Mouse (Mus musculus) thymus, postnatal 4 days (tissue): Measurements from ENCODE around the gene Rhbdl2.

ENCODE experiments used
- DNase-seq: peaks from one replicate; pipeline ENCODE4 v3.0.0; 2021

Rhbdl2 gene

DNA sequence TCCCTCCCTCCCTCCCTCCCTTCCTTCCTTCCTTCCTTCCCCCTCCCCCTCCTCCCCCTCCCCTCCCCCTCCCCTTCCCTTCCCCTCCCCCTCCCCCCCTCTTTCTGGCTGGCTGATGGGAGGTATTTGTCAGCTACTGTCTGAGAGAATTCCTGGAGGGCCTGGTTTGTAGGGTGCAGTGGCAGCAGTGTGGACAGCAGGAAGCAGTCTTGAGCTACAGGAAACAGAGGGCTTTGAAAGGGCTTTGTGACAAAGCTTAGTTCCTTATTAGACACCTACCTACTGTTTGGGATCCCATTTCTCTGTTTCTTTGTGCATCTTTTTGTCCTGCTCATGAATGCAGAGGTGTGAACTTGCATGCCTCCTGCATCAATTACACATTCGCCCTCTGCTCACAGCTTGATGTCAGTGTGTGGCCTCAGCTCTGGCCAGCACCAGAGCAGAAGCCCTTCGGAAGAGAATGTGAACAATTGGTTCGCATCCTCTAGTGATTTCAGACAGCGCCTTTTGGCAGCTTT, 31.5 kb downstream of the Rhbdl2 start:
- DNase-seq = no peak

- no peak for DNase-seq
Observed at GRCm38 (mm10) chr4:123842126-123842525, 54.5 kb downstream of the Rhbdl2 start.

DNA sequence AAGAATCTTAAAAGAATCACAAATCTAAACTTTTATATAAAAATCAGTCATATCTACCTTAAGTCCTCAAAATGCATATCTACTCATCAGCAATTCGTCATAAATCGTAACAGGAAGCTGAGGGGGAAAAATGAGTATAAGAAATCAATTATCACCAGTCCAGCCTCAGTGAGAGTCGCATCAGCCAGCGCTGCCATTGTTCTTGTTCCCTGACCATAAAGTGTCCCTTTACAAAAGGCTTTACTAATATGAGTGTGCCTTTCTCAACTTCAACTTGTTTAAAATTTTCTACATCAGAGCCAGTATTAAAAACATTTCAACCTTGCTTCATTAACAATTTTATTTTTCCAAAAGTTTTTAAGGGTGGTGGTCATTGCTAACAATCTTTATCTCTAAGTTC, 69.2 kb downstream of the Rhbdl2 start:
- DNase-seq = no peak

- no peak for DNase-seq
Observed at GRCm38 (mm10) chr4:123858090-123858489, 70.4 kb downstream of the Rhbdl2 start.

GRCm38 (mm10) chr4:123859379-123859778, 71.7 kb downstream of the Rhbdl2 start, which contains the start of gene 4933427I04Rik:
TSS of gene 4933427I04Rik (plus strand) at chr4:123859679.
- DNase-seq = no peak

DNA sequence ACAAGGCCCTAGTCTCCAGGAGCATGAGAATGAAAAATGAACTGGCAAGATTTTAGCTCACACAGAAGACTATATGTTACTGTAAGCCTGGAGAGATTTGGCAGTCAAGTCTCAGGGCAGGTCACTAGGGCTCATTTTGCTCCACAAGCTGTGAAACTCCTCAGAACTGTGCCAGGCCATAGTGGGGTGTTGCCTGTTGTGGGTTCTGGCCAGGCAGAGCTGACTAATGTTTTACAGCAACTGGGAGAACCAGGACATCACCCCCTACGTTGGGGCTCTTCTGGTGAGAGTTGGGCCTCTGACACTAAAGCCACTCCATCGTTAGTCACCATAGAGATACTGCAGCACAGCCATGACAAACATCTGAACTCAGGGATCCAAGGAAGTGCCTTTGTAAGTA, 72.1 kb downstream of the Rhbdl2 start:
- DNase-seq = no peak

DNA sequence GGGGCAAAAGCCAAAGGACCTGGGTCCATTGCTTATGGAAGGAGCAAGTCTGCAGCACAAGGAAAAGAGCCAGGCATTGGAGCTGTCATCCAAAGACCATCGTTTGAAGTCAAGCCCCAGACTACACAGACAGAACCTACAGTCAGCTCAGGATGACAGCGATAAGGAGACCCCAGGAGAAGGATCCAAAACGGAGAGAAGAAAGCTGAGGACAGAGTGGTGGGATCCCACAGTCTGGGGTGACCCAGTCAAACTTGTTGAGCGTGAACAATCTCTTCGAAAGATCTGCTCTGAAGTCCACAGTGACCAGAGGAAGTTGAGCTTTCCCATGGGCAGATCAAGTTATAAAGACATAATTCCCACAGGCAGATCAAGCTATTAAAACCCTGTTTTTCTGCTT, 72.9 kb downstream of the Rhbdl2 start:
- no peak for DNase-seq
